Mouse (Mus musculus): ENCODE measurements around the gene Shmt1.

GRCm38 (mm10) chr11:60799977-60800376 is 11.5 kb downstream of the Shmt1 start:
- TF ChIP-seq POLR2A (IDR thresholded peaks at IDR 0.05; ENCODE audit: low read depth, low read length), result no peak
- no peak for TF ChIP-seq CTCF (IDR thresholded peaks at IDR 0.05; ENCODE audit: extremely low read depth, insufficient read length, insufficient replicate concordance, low read depth, low read length)
